Comparison of ENCODE assay signal across 9 mouse cellular contexts in genomic region chr14:12821831-12822490, GRCm38 (mm10). TPM values are rescaled to one million over a fixed set of nuclear protein-coding genes. Genes with fewer than 3 reads are reported as not detected.
DNase-seq lines count a peak whose midpoint lies in the region; ATAC-seq and TF ChIP-seq lines count a peak whose summit lies in the region.
"Had no signal": no experiment of that assay in that cellular context is flagged by ENCODE, and none has a peak within 500 bp of the region (broad histone marks: within the 10 kb centered on the region; RNA-seq: fewer than 3 reads in every experiment).

No protein-coding gene starts in this region.

- peak; percentile 89 for ATAC-seq in lung, embryonic 14.5 days (ENCODE audit: insufficient read depth)
- ATAC-seq in intestine, postnatal 0 days: peak; percentile 33; the same call in 1 of the 2 replicates
- no peak for ATAC-seq in liver, embryonic 14.5 days (ENCODE audit: insufficient read depth)

- DNase-seq in lung, embryonic 14.5 days: peak; percentile 73
- no peak for DNase-seq in lung, postnatal 10 days
- DNase-seq in cerebellum, adult 8-10 months: peak; percentile 77
- DNase-seq in forelimb bud, embryonic 11.5 days (ENCODE audit: low read depth, low spot score): peak; percentile 55
- DNase-seq in liver, embryonic 14.5 days (ENCODE audit: low read depth in 3 of 3, low spot score in 3 of 3): no peak
- DNase-seq in right cerebral cortex, postnatal 25 days: peak; percentile 75
- DNase-seq in urinary bladder, adult 2 months (ENCODE audit: low spot score): no peak

- peak overlapping the region; percentile 88 for H3K4me2 ChIP-seq in lung, embryonic 14.5 days
- peak overlapping the region; percentile 74 for H3K4me2 ChIP-seq in intestine, postnatal 0 days (replicated peaks; ENCODE audit: low read depth)
- peak overlapping the region; percentile 36 for H3K4me2 ChIP-seq in liver, embryonic 14.5 days (ENCODE audit: low read depth)

- no peaks in the 10 kb centered on the region for H3K9me3 ChIP-seq in lung, embryonic 14.5 days (ENCODE audit: low read depth, low read length)
- no peaks in the 10 kb centered on the region for H3K9me3 ChIP-seq in intestine, postnatal 0 days (ENCODE audit: control insufficient read depth)
- no peaks in the 10 kb centered on the region for H3K9me3 ChIP-seq in liver, embryonic 14.5 days (ENCODE audit: control insufficient read depth, low read length)

- WGBS in lung, embryonic 14.5 days: under 1% methylated on average over 56 of the region's 58 CpGs
- WGBS in intestine, postnatal 0 days: under 1% methylated on average over 58 of the region's 58 CpGs
- WGBS in liver, embryonic 14.5 days (ENCODE audit: insufficient replicate concordance): 1% methylated on average over 56 of the region's 58 CpGs

- H3K27ac ChIP-seq in lung, embryonic 14.5 days (ENCODE audit: low read depth): no peak overlapping the region; the same call in 1 of the 2 replicates
- no peak overlapping the region for H3K27ac ChIP-seq in intestine, postnatal 0 days (ENCODE audit: low read depth, low read length)
- no peak overlapping the region for H3K27ac ChIP-seq in liver, embryonic 14.5 days

- no peak for TF ChIP-seq EP300 in liver, embryonic 14.5 days (IDR thresholded peaks at IDR 0.05; ENCODE audit: low read depth)

- peaks cover 4% of the 10 kb centered on the region for H3K4me1 ChIP-seq in lung, embryonic 14.5 days (ENCODE audit: insufficient read depth)
- no peaks in the 10 kb centered on the region for H3K4me1 ChIP-seq in intestine, postnatal 0 days (replicated peaks; ENCODE audit: control insufficient read depth, insufficient read depth, low read length)
- H3K4me1 ChIP-seq in liver, embryonic 14.5 days (replicated peaks; ENCODE audit: control insufficient read depth in 2 of 2, insufficient read depth in 2 of 2, low read length in 1 of 2): no peaks in the 10 kb centered on the region

- H3K9ac ChIP-seq in lung, embryonic 14.5 days: peak overlapping the region; percentile 34
- 0 out of 2 replicates have a peak overlapping the region, but pooled peaks have one; percentile 7 for H3K9ac ChIP-seq in intestine, postnatal 0 days (ENCODE audit: low read depth, low read length)
- no peak overlapping the region for H3K9ac ChIP-seq in liver, embryonic 14.5 days (replicated peaks)

- H3K36me3 ChIP-seq in lung, embryonic 14.5 days (ENCODE audit: insufficient read depth): no peaks in the 10 kb centered on the region
- no peaks in the 10 kb centered on the region for H3K36me3 ChIP-seq in intestine, postnatal 0 days (ENCODE audit: control insufficient read depth, insufficient read depth)
- no peaks in the 10 kb centered on the region for H3K36me3 ChIP-seq in liver, embryonic 14.5 days (replicated peaks; ENCODE audit: control insufficient read depth, insufficient read depth, low read depth)

- H3K27me3 ChIP-seq in lung, embryonic 14.5 days (ENCODE audit: insufficient read depth, low read length): peaks cover 31% of the 10 kb centered on the region
- H3K27me3 ChIP-seq in intestine, postnatal 0 days (replicated peaks; ENCODE audit: control insufficient read depth, insufficient read depth, low read length): peaks cover 25% of the 10 kb centered on the region
- H3K27me3 ChIP-seq in liver, embryonic 14.5 days (ENCODE audit: control insufficient read depth, insufficient read depth, low read length): peaks cover 25% of the 10 kb centered on the region

- TF ChIP-seq CTCF in lung, embryonic 14.5 days (IDR thresholded peaks at IDR 0.05; ENCODE audit: low read depth): no peak
- no peak for TF ChIP-seq CTCF in intestine, postnatal 0 days (IDR thresholded peaks at IDR 0.05; ENCODE audit: low read depth)
- TF ChIP-seq CTCF in liver, embryonic 14.5 days (IDR thresholded peaks at IDR 0.05; ENCODE audit: low read depth): no peak

- peak overlapping the region; percentile 45 for H3K4me3 ChIP-seq in lung, embryonic 14.5 days (ENCODE audit: low read depth, low read length)
- H3K4me3 ChIP-seq in intestine, postnatal 0 days (ENCODE audit: low read depth, low read length): peak overlapping the region; percentile 37
- peak overlapping the region in 1 of 2 experiments; percentile 4; a peak in 1 of 4 replicates for H3K4me3 ChIP-seq in liver, embryonic 14.5 days (ENCODE audit: insufficient read depth in 1 of 2, low read depth in 2 of 2, low read length in 2 of 2)
- H3K4me3 ChIP-seq: myocyte had no signal

RNA-seq across cellular contexts. Expression of gene Cadps, which starts 0.9 kb away (rescaled TPM):
- polyA plus RNA-seq in lung, embryonic 14.5 days (2014; fragmentation: Nextera tagmentation; extraction: Ambion mirVana): 0.21 and 0.62 TPM in 2 replicates
- polyA plus RNA-seq in intestine, postnatal 0 days (2015; fragmentation: Nextera tagmentation; extraction: Ambion mirVana): 0.93 and 0.96 TPM in 2 replicates
- 0.01 and 0.04 TPM in 2 replicates for polyA plus RNA-seq in liver, embryonic 14.5 days (2012; rRNA removed)
- polyA plus RNA-seq in liver, embryonic 14.5 days (2014; fragmentation: Nextera tagmentation; extraction: Ambion mirVana): not detected in 2 replicates
- 2.5 and 2.8 TPM in 2 replicates for polyA plus RNA-seq in urinary bladder, adult 2 months (2012; rRNA removed)
- polyA plus RNA-seq: myocyte had no signal

Comparison
In these comparisons a context has a peak if more than half of its experiments do, and no peak if none do; other contexts are left out.
1. DNase-seq: peak in lung, embryonic 14.5 days (single experiment), cerebellum, adult 8-10 months (single experiment), forelimb bud, embryonic 11.5 days (single experiment) and right cerebral cortex, postnatal 25 days (single experiment); none in lung, postnatal 10 days (single experiment), liver, embryonic 14.5 days (0 of 3) and urinary bladder, adult 2 months (single experiment).
2. H3K4me2 ChIP-seq: peak in every context shown above with its lines; median percentile 88 in lung, embryonic 14.5 days; 74 in intestine, postnatal 0 days; 36 in liver, embryonic 14.5 days.